Mouse (Mus musculus) limb, embryonic 11.5 days (tissue): ENCODE data around the gene Sh3pxd2a. TPM values are rescaled to one million over a fixed set of nuclear protein-coding genes. Genes with fewer than 3 reads are reported as not detected.

ENCODE experiments used
- ATAC-seq: fragments of 200-750 bp; cut with Nextera tagmentation; 2 replicates; pipeline ENCODE4 v1.8.0; 2017; ENCODE audit warnings: low read depth; ENCODE audit not compliant: insufficient number of reproducible peaks, low FRiP score, low TSS enrichment
- DNase-seq: peaks from one replicate; pipeline ENCODE4 v3.0.0-alpha.2; 2015; ENCODE audit warnings: low spot score
- H3K27ac ChIP-seq: fragments of 300-500 bp; sonication (generic); replicated peaks from 2 replicates; pipeline ENCODE4 v1.5.1; 2014; ENCODE audit warnings: low read depth, mild to moderate bottlenecking, low read length
- H3K27me3 ChIP-seq: fragments of 300-500 bp; sonication (generic); 2 replicates; pipeline ENCODE4 v1.6.1; 2014; ENCODE audit warnings: mild to moderate bottlenecking, low read length, mixed read lengths; ENCODE audit not compliant: control insufficient read depth, insufficient read depth
- H3K36me3 ChIP-seq: fragments of 300-500 bp; sonication (generic); 2 replicates; pipeline ENCODE4 v1.6.1; 2014; ENCODE audit warnings: mild to moderate bottlenecking, low read length, moderate library complexity, mixed read lengths; ENCODE audit not compliant: control insufficient read depth, insufficient read depth
- H3K4me1 ChIP-seq: fragments of 300-500 bp; sonication (generic); 2 replicates; pipeline ENCODE4 v1.6.1; 2014; ENCODE audit warnings: low read length, mixed read lengths; ENCODE audit not compliant: control insufficient read depth, insufficient read depth
- H3K4me2 ChIP-seq: fragments of 300-500 bp; sonication (generic); 2 replicates; pipeline ENCODE4 v1.6.1; 2014; ENCODE audit warnings: low read depth, mild to moderate bottlenecking, moderate library complexity; ENCODE audit not compliant: severe bottlenecking
- H3K4me3 ChIP-seq: fragments of 300-500 bp; sonication (generic); 2 replicates; pipeline ENCODE4 v1.5.1; 2014; ENCODE audit warnings: low read depth, low read length
- H3K9ac ChIP-seq: fragments of 300-500 bp; sonication (generic); 2 replicates; pipeline ENCODE4 v1.6.1; 2014; ENCODE audit warnings: mild to moderate bottlenecking, low read length
- H3K9me3 ChIP-seq: fragments of 300-500 bp; sonication (generic); 2 replicates; pipeline ENCODE4 v1.6.1; 2016; ENCODE audit warnings: low read length; ENCODE audit not compliant: control insufficient read depth
- WGBS: fragments of 180-500 bp; shearing (Covaris S2); extraction: QIAGEN DNeasy Blood & Tissue Kit; methylation state at CpG from one replicate; pipeline ENCODE4 v1.1.7; 2014; 5-methylcytosine and 5-hydroxymethylcytosine counted together
- polyA plus RNA-seq: library from polyadenylated mRNA; unstranded; fragments of >200 nt; fragmentation: Nextera tagmentation; extraction: Ambion mirVana; gene quantifications from 2 replicates; pipeline ENCODE4 v1.2.1, GENCODE M21; 2014

Sh3pxd2a gene
- polyA plus RNA-seq, 1 experiment from 2014 or later, result 10.4 TPM

DNA sequence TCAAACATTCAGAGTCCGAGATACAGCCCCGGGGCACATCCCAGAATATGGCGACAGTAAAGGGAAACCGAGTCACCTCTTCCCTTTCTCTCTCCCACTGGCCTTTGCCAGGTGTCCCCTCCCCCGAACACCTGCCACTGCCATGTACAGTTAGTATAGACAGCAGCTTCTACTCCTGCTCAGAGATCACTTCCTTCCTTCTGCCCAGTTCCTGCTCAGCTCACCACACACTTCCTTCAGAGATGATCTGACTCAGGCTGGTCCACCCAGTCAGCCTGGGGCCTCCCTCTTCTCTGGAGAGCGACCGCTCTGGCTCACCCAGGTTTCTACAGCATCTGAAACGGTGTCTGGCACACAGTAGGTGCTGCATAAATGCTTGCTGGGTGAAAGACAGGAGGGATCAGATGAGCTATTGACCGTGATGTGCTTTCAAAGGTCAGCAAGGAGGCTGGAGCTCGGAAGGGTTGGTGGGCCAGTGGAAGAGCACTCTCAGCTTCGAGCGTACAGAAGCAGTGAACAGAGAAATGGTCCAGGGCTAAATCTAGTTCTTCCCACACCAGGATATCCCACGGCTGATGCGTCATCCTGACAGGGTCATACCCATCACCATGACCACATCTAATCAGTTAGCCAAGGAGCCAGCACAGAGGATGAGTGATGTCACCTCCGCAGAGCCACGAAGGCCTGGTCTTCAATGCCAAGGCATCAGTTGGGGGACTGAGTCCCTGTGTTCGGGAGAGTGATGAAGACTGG, 22.5 kb downstream of the Sh3pxd2a start:
- Histone ChIP-seq H3K4me1 (peaks cover 24% of the 10 kb centered on the region), H3K27ac (no peak overlapping the region), H3K36me3 (no peaks in the 10 kb centered on the region), H3K4me3 (no peak overlapping the region), H3K27me3 (no peaks in the 10 kb centered on the region), H3K9ac (no peak overlapping the region), H3K9me3 (no peaks in the 10 kb centered on the region), H3K4me2 (no peak overlapping the region)
- 83% methylated on average over 17 of the region's 17 CpGs for WGBS
- ATAC-seq (no peak), DNase-seq (no peak)

DNA sequence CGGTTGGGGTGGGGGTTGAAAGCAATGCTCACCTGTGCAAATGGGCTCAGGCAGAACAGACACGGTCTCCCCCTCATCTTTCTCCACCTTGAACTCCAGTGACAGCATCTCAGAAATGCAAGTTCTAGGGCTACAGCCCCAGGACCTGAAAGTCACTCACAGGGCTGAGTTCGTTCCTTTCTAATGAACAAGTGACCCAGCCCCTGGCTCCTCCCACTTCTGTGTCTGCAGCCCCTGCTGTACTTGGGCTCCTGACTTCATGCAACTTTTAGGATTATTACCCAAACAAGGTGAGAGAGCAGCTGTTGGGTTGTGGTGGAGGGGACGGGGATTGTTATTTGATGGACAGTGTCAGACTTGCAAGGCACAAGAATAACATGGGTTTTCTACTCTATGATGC, 23.2 kb downstream of the Sh3pxd2a start:
- no peak overlapping the region for H3K4me3 ChIP-seq
- no peaks in the 10 kb centered on the region for H3K27me3 ChIP-seq
- no peaks in the 10 kb centered on the region for H3K9me3 ChIP-seq
- ATAC-seq (no peak), DNase-seq (no peak)
- 67% methylated on average over 4 of the region's 4 CpGs for WGBS
- H3K36me3 ChIP-seq, result no peaks in the 10 kb centered on the region
- no peak overlapping the region for H3K4me2 ChIP-seq
- H3K4me1 ChIP-seq, result peaks cover 19% of the 10 kb centered on the region
- no peak overlapping the region for H3K9ac ChIP-seq
- H3K27ac ChIP-seq, result no peak overlapping the region

GRCm38 (mm10) chr19:47440435-47440803, 23.8 kb downstream of the Sh3pxd2a start:
- Histone ChIP-seq H3K4me1 (peaks cover 19% of the 10 kb centered on the region), H3K36me3 (no peaks in the 10 kb centered on the region), H3K27ac (no peak overlapping the region), H3K27me3 (no peaks in the 10 kb centered on the region), H3K9ac (no peak overlapping the region), H3K4me2 (no peak overlapping the region), H3K9me3 (no peaks in the 10 kb centered on the region), H3K4me3 (no peak overlapping the region)
- WGBS, result 90% methylated on average over 7 of the region's 7 CpGs
- ATAC-seq (no peak), DNase-seq (no peak)

DNA sequence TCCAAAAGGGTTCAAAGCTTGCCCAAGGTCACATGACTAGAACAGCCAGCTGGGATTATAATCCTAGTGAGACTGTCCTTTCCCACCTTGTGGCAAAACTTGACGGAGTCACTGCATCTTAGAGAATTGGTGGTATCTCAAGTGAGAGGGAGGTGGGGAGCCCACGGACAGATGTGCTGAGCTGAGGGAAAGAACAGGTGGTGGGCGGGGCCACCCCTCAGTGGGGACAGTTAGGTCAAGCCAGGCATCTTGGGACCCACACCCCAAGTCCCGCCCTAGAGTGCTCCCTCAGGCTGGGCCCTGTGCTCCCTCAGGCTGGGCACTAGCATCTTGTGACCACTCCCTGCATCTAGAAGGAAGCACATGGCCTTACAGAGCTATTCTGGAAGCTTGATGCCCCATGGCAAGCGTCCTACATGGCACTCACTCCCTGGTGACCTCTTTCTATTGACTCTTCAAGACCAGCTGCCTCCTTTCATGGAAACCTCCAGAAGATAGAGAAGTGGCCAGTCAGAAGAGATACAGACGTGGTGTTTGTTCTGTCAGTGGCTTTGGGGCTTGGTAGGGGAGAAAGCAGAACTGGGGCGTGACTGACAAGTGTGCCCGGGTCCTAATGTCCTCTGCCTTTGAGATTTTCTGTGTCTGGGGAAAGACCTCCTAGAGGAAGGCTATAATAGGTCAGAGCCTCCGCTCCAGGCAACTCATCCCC, 24.3 kb downstream of the Sh3pxd2a start:
- Histone ChIP-seq H3K4me2 (no peak overlapping the region), H3K36me3 (no peaks in the 10 kb centered on the region), H3K4me1 (peaks cover 19% of the 10 kb centered on the region), H3K9me3 (no peaks in the 10 kb centered on the region), H3K4me3 (no peak overlapping the region), H3K27ac (no peak overlapping the region; the same call in 1 of the 2 replicates), H3K9ac (no peak overlapping the region), H3K27me3 (no peaks in the 10 kb centered on the region)
- WGBS, result 90% methylated on average over 9 of the region's 9 CpGs
- ATAC-seq (no peak), DNase-seq (no peak)

DNA sequence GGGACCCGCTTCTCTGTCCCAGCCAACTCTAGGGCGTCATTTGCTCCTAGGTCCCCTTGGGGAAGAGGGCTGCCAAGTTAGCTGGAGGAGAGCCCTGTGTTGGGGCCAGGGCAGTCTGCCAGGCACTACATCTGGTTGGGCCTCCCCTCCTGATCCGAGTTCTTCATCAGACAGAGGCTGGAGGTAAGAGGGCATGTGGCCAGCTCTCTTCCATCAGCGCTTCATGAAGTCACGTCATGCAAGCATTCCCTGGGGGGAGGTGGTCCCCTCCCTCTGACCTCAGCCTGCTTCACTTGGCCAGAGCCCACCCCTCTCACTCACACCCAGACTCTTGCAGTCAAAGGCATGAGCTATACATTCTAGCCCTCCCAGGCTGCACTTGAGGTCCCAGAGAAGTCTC, 25.8 kb downstream of the Sh3pxd2a start:
- Histone ChIP-seq H3K9me3 (no peaks in the 10 kb centered on the region), H3K4me1 (peaks cover 6% of the 10 kb centered on the region), H3K4me3 (no peak overlapping the region), H3K36me3 (no peaks in the 10 kb centered on the region), H3K27me3 (no peaks in the 10 kb centered on the region), H3K27ac (no peak overlapping the region), H3K4me2 (no peak overlapping the region), H3K9ac (no peak overlapping the region)
- ATAC-seq, result no peak
- 67% methylated on average over 5 of the region's 5 CpGs for WGBS
- no peak for DNase-seq

DNA sequence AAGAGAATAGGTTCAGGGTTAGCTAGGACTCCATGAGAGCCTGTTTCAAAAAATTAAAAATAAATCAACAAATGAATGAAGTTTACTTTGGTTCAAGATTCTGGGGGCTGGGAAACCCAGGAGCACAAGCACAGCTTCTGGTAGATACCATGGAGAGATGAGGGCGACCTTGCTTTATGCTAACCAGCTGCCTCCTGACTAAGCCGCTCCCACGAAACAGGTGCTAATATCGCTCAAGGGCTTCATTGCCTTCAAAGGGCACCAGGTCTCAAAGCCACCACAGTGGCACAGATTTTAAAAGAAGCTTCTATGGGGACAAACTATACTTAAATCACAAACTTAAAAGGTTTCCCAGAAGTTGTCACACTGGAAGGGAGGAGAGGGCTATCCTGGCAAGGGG, 27.2 kb downstream of the Sh3pxd2a start:
- no peaks in the 10 kb centered on the region for H3K36me3 ChIP-seq
- no peak overlapping the region for H3K27ac ChIP-seq
- H3K9ac ChIP-seq, result no peak overlapping the region
- ATAC-seq, result no peak
- peaks cover 7% of the 10 kb centered on the region for H3K4me1 ChIP-seq
- DNase-seq, result no peak
- H3K9me3 ChIP-seq, result no peaks in the 10 kb centered on the region
- no peak overlapping the region for H3K4me2 ChIP-seq
- H3K4me3 ChIP-seq, result no peak overlapping the region
- WGBS, result 88% methylated on average over 4 of the region's 4 CpGs
- no peaks in the 10 kb centered on the region for H3K27me3 ChIP-seq

GRCm38 (mm10) chr19:47436236-47436635, 28.0 kb downstream of the Sh3pxd2a start:
- H3K9me3 ChIP-seq, result no peaks in the 10 kb centered on the region
- H3K9ac ChIP-seq, result no peak overlapping the region
- ATAC-seq (no peak), DNase-seq (no peak)
- no peak overlapping the region for H3K4me3 ChIP-seq
- H3K4me1 ChIP-seq, result peaks cover 8% of the 10 kb centered on the region
- H3K4me2 ChIP-seq, result no peak overlapping the region
- H3K36me3 ChIP-seq, result no peaks in the 10 kb centered on the region
- no peak overlapping the region for H3K27ac ChIP-seq
- H3K27me3 ChIP-seq, result no peaks in the 10 kb centered on the region
- 89% methylated on average over 8 of the region's 8 CpGs for WGBS

GRCm38 (mm10) chr19:47434655-47435054, 29.5 kb downstream of the Sh3pxd2a start:
- no peaks in the 10 kb centered on the region for H3K9me3 ChIP-seq
- no peak for ATAC-seq
- DNase-seq, result no peak
- 96% methylated on average over 14 of the region's 14 CpGs for WGBS
- H3K4me2 ChIP-seq, result no peak overlapping the region
- H3K4me1 ChIP-seq, result peaks cover 5% of the 10 kb centered on the region
- no peaks in the 10 kb centered on the region for H3K27me3 ChIP-seq
- no peak overlapping the region for H3K9ac ChIP-seq
- no peaks in the 10 kb centered on the region for H3K36me3 ChIP-seq
- no peak overlapping the region for H3K27ac ChIP-seq
- no peak overlapping the region for H3K4me3 ChIP-seq
